8 mouse cellular contexts compared by ENCODE assay signal in the genomic region with DNA sequence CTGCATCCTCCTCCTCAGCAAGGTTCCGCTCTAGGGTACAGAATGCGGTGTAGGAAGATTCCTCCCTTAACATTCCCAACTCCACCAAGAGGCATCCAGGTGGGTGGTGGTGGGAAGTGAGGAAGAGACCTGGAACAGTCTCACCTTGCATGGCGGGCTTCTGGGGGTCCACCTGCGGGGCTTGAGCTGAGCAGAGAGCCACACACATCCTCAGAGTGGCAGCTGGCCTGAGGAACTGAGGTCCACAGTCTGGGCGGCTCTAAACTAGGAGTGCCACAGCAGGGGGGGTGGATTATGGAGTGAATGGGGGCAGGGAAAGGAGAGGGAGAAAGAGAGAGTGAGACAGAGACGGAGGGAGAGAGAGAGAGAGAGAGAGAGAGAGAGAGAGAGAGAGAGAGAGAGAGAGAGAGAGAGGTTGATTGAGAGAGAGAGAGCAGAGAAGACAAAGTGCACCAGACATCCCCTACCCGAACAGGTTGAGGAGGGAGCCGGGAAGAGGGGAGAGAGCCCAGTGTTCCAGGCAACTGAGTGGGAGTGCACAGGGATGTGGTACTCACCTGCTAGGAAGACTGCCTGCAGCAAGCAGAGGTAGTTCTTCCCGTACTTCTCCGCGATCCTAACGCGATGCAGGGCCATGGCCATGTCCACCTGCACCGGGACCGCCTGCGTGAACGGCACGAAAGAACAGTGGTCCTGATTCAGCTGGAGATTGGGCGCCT. TPM values are rescaled to one million over a fixed set of nuclear protein-coding genes. Genes with fewer than 3 reads are reported as not detected.
DNase-seq lines count a peak whose midpoint lies in the region; ATAC-seq and TF ChIP-seq lines count a peak whose summit lies in the region.
"Had no signal": no experiment of that assay in that cellular context is flagged by ENCODE, and none has a peak within 500 bp of the region (broad histone marks: within the 10 kb centered on the region; RNA-seq: fewer than 3 reads in every experiment).

No protein-coding gene starts in this region.

- no peaks in the 10 kb centered on the region for H3K9me3 ChIP-seq in embryonic facial prominence, embryonic 13.5 days
- no peaks in the 10 kb centered on the region for H3K9me3 ChIP-seq in hindbrain, postnatal 0 days (ENCODE audit: low read length)
- H3K9me3 ChIP-seq in neural tube, embryonic 12.5 days = no peaks in the 10 kb centered on the region

- peak overlapping the region; percentile 69 for H3K4me2 ChIP-seq in embryonic facial prominence, embryonic 13.5 days
- H3K4me2 ChIP-seq in hindbrain, postnatal 0 days (ENCODE audit: low read depth, low read length) = peak overlapping the region; percentile 73
- peak overlapping the region; percentile 81 for H3K4me2 ChIP-seq in neural tube, embryonic 12.5 days (replicated peaks)

- H3K36me3 ChIP-seq in embryonic facial prominence, embryonic 13.5 days = no peaks in the 10 kb centered on the region
- H3K36me3 ChIP-seq in hindbrain, postnatal 0 days (ENCODE audit: insufficient read depth, low read length) = no peaks in the 10 kb centered on the region
- no peaks in the 10 kb centered on the region for H3K36me3 ChIP-seq in neural tube, embryonic 12.5 days

- peak overlapping the region; percentile 35 for H3K4me3 ChIP-seq in embryonic facial prominence, embryonic 13.5 days
- H3K4me3 ChIP-seq in hindbrain, postnatal 0 days (ENCODE audit: low read length) = peak overlapping the region; percentile 40
- peak overlapping the region; percentile 39 for H3K4me3 ChIP-seq in neural tube, embryonic 12.5 days

- H3K27me3 ChIP-seq in embryonic facial prominence, embryonic 13.5 days = peaks cover 30% of the 10 kb centered on the region
- H3K27me3 ChIP-seq in hindbrain, postnatal 0 days (ENCODE audit: insufficient read depth, low read length) = no peaks in the 10 kb centered on the region
- no peaks in the 10 kb centered on the region for H3K27me3 ChIP-seq in neural tube, embryonic 12.5 days (replicated peaks)

- peak; percentile 1 for DNase-seq in left cerebral cortex, postnatal 4 days
- no peak for DNase-seq in left cerebral cortex, postnatal 25 days (ENCODE audit: low spot score in 2 of 2)
- DNase-seq in hindbrain, postnatal 0 days (ENCODE audit: low spot score) = peak; percentile 1
- DNase-seq in natural killer cell, adult 2 months (ENCODE audit: low spot score in 2 of 2) = no peak
- DNase-seq in gastrocnemius, postnatal 14 days = no peak

- no peak for ATAC-seq in embryonic facial prominence, embryonic 13.5 days (ENCODE audit: insufficient number of reproducible peaks, insufficient read depth, low FRiP score, low TSS enrichment, low read depth)
- no peak; the same call in 1 of the 2 replicates for ATAC-seq in hindbrain, postnatal 0 days
- ATAC-seq in neural tube, embryonic 12.5 days (ENCODE audit: low FRiP score, low read depth) = peak; percentile 66

- H3K9ac ChIP-seq in embryonic facial prominence, embryonic 13.5 days = 0 out of 2 replicates have a peak overlapping the region, but pooled peaks have one; percentile 27
- H3K9ac ChIP-seq in hindbrain, postnatal 0 days (replicated peaks; ENCODE audit: low read length) = 0 out of 2 replicates have a peak overlapping the region, but pooled peaks have one; percentile 24
- peak overlapping the region; percentile 17; the same call in 1 of the 2 replicates for H3K9ac ChIP-seq in neural tube, embryonic 12.5 days

- H3K4me1 ChIP-seq in embryonic facial prominence, embryonic 13.5 days = no peaks in the 10 kb centered on the region
- H3K4me1 ChIP-seq in hindbrain, postnatal 0 days (ENCODE audit: insufficient read depth, low read length) = no peaks in the 10 kb centered on the region
- no peaks in the 10 kb centered on the region for H3K4me1 ChIP-seq in neural tube, embryonic 12.5 days

- intact Hi-C loops in left cerebral cortex, postnatal 4 days (cut with DNase I) = no loop called here
- intact Hi-C loops in left cerebral cortex, postnatal 25 days (cut with DNase I) = no loop called here
- intact Hi-C loops in gastrocnemius, postnatal 14 days (cut with DNase I; ENCODE audit: low total_unique reads) = no loop called here

- no peak for TF ChIP-seq CTCF in hindbrain, postnatal 0 days (IDR thresholded peaks at IDR 0.05; ENCODE audit: low read depth)

- 13% methylated on average over 19 of the region's 19 CpGs for WGBS in embryonic facial prominence, embryonic 13.5 days
- 23% methylated on average over 19 of the region's 19 CpGs for WGBS in hindbrain, postnatal 0 days
- 13% methylated on average over 19 of the region's 19 CpGs for WGBS in neural tube, embryonic 12.5 days

- H3K27ac ChIP-seq in embryonic facial prominence, embryonic 13.5 days = no peak overlapping the region
- H3K27ac ChIP-seq in hindbrain, postnatal 0 days = no peak overlapping the region
- H3K27ac ChIP-seq in neural tube, embryonic 12.5 days = no peak overlapping the region

RNA-seq across cellular contexts. Expression of a gene that starts 0.7 kb away (rescaled TPM):
- 1 to 10 TPM; 3.4 to 3.7 TPM for total RNA-seq in left cerebral cortex, postnatal 4 days (2021)
- total RNA-seq in left cerebral cortex, postnatal 25 days (2021) = 1 to 10 TPM; 3.5 to 4.9 TPM
- 0.07 TPM in 2 replicates for polyA plus RNA-seq in embryonic facial prominence, embryonic 13.5 days (2015; fragmentation: Nextera tagmentation; extraction: Ambion mirVana)
- total RNA-seq in hindbrain, postnatal 0 days (2014; rRNA removed) = 2.1 and 2.7 TPM in 2 replicates
- 2.9 and 3.3 TPM in 2 replicates for polyA plus RNA-seq in hindbrain, postnatal 0 days (2015; fragmentation: Nextera tagmentation; extraction: Ambion mirVana)
- 0.50 and 0.62 TPM in 2 replicates for polyA plus RNA-seq in neural tube, embryonic 12.5 days (2016; fragmentation: Nextera tagmentation; extraction: Ambion mirVana)
- not detected for total RNA-seq in gastrocnemius, postnatal 14 days (2021)
- total RNA-seq: neutrophil, adult 5-6 weeks had no signal

Comparison
In these comparisons a context has a peak if more than half of its experiments do, and no peak if none do; other contexts are left out.
1. DNase-seq: peak in left cerebral cortex, postnatal 4 days (single experiment) and hindbrain, postnatal 0 days (single experiment); none in left cerebral cortex, postnatal 25 days (0 of 2), natural killer cell, adult 2 months (0 of 2) and gastrocnemius, postnatal 14 days (single experiment).
2. Peak in every context shown above with its lines, with median percentiles within 50 percentile points of each other: H3K4me2 ChIP-seq, H3K4me3 ChIP-seq and H3K9ac ChIP-seq.